Mouse (Mus musculus) erythroblast, embryonic 14.5 days (primary cell): ENCODE data around the gene Uqcrh.

Source experiments
- GATA1 ChIP-seq: IDR thresholded peaks from 2 replicates; pipeline ENCODE4 v1.6.1; 2012; ENCODE audit warnings: low read length, inconsistent platforms, mixed read lengths
- TAL1 ChIP-seq: IDR thresholded peaks from 3 replicates; pipeline ENCODE4 v1.6.1; 2012; ENCODE audit warnings: low read length, inconsistent platforms, mixed read lengths

DNA sequence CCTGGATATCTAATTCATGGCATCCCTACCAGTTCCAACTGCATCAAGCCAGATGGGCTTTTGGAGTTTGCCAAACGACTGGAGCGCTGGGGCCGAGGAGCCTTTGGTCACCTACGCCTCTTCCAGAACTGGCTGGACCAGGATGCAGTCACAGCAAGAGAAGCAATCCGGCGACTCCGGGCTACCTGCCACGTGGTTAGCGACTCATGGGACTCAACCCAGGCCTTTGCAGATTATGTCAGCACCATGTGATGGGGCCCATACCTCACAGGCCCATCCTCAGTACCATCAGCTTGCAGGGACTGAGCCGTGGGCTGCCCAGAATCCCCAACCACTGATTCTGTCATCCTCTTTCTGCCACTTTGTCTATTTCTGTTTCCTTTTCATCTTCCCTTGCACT, 21.4 kb upstream of the Uqcrh start:
- no peak for TF ChIP-seq TAL1
- TF ChIP-seq GATA1: no peak
